Mouse (Mus musculus) layer of hippocampus, adult 9-11 months (tissue): ENCODE data around the gene Clybl.

Experiments
- DNase-seq: peaks from one replicate; pipeline ENCODE4 v3.0.0; 2022

The Clybl gene

GRCm38 (mm10) chr14:122367252-122367868, 185.9 kb downstream of the Clybl start:
- no peak for DNase-seq

DNA sequence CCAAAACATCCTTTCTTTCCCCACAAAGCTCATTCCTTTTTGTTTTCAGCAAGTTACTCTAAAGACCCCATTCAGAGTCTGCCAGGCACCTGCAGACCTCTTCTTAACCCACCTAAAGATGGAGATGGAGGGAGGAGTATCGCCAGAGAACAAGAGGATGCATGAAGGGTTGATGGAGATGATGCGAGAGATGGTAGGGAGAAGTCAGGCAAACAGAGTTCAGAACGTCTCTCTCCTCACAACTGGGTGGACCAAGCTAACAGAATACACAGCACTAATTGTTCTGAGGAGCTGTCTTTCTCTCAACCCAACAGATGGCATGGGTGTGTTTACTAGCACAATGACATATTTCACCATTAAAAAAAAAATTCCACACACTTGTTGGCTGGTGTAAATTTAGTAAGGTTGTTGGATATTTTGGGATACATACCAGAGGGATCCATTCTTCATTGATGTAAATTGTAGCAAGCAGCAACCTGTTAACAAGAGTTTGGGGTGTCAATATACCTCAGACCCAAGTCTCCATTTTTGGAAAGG, 186.4 kb downstream of the Clybl start:
- no peak for DNase-seq

GRCm38 (mm10) chr14:122368501-122368900, 187.0 kb downstream of the Clybl start:
- DNase-seq = no peak

DNA sequence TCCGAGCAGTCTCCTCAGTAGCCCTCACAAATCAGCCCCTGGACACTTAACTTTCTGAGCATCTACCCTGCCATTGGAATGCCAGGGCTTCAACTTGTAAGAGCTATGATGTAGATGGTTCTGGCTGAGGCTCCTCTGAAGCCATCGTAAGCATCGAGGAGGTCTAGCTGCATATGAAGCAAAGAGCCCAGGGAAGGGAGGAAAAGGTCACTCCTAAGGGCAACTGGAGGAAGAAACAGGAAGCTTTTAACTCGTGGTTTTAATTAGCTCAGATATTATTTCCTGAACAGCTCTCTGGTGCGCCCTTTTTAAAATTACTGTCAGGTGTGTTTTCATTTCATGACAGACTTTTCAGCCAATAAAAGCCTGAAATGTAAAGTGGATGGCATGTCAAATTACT, 190.5 kb downstream of the Clybl start:
- no peak for DNase-seq

GRCm38 (mm10) chr14:122373458-122373857, 192.0 kb downstream of the Clybl start:
- DNase-seq = no peak

GRCm38 (mm10) chr14:122374285-122374997, 192.9 kb downstream of the Clybl start:
- no peak for DNase-seq

DNA sequence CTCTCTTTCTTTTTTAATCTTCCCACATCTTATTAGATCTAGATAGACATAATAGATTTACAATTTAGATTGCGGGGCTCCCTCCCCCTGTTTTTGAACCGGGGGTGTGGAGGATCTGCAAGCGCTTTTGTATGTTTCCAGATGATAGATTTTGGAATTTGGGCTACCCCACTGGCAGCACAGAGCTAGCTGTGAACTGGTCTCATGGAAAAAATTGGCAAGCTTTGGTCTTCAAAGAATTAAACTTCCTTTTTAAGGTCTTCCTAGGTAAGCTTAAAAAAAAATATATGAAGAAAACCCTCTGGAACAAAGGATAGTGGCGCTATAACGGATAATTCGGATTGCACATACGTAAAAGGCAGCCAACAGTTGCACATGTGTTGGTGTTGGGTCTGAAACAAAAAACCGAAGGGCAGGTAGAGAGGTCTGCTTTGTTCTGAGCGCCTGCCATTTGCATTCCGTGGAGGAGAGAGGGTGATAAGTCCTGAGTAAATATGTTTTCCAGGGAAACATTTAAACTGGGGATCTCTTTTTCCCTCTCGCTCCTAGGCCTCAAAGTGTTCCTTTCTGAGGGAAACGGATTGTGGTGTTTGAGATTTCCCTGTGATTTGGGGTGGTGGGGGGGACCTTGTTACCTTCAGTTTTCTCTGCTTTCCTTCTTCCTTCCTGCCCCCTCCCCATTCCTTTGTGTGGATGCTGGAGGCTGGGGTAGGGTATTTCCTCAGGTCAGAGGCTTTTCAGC, 193.7 kb downstream of the Clybl start:
- no peak for DNase-seq

GRCm38 (mm10) chr14:122376482-122377143, 195.1 kb downstream of the Clybl start:
- no peak for DNase-seq

- DNase-seq = no peak
Measured at GRCm38 (mm10) chr14:122377681-122378080, 196.2 kb downstream of the Clybl start.

GRCm38 (mm10) chr14:122379076-122379475, 197.6 kb downstream of the Clybl start:
- no peak for DNase-seq

- DNase-seq = no peak
Measured at GRCm38 (mm10) chr14:122379996-122380395, 198.5 kb downstream of the Clybl start.

DNA sequence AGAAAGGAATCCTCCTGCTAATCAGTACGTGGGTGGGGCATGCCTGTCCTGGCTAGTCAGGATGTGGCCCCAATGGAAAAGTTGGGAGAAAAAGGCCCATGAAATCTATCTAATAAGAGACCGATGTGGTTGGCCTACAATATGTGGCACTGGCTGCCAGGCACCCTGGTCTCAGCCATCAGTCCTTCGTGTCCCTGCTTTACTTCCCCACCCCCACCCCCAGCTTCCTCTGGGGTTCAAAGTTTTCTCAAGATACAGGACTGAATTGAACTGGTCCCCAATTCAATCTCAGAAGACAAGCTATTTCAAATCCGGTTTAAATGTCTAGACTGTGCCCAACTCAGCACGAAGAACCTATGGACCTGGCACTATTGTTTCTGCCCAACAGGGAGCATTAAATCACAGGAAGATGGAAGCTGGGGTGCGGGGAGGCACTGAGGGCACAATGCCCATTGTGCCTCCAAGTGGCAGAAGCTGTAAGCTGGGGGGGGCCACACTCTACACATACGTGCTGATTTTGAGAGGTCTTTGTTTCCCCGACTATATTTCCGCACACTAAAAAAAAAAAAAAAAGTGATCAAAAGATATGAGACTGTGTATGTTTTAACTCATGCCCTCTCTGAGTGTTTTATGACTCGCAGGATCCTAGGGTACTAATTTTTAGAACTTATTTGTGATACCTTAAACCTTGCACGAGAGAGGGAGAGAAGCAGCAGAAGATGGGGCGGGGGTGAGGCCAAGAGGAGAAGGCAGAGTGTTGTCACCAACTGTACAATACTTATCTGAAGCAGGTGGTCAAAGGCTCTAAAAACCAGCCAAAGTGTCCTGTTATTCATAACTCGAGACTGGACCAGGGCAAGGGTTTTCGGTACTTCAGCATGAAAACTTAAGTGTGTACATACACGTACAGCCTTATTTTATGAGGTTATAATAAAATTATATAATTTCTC, 199.7 kb downstream of the Clybl start:
- DNase-seq = no peak

- no peak for DNase-seq
Measured at GRCm38 (mm10) chr14:122382281-122382680, 200.8 kb downstream of the Clybl start.

DNA sequence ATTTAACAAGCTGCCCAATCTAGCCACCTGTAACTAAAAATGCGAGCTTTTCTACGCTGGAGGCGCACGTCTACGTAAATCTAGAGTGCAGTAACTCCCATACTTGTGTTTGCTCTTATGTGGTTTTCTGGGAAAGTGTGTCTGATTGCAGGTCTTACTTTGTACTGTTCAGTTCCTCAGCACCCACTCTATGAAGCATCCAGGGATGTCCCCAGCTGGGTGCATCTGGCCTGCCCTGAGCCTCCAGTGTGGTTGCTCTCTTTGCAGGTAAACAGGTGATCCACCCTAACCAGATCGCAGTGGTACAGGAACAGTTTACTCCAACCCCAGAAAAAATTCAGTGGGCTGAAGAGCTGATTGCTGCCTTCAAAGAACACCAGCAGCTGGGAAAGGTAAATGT, 202.4 kb downstream of the Clybl start:
- DNase-seq = no peak

GRCm38 (mm10) chr14:122384447-122385237, 203.1 kb downstream of the Clybl start:
- no peak for DNase-seq

- DNase-seq = no peak
Measured at GRCm38 (mm10) chr14:122385238-122385534, 203.7 kb downstream of the Clybl start.

- DNase-seq = no peak
Measured at GRCm38 (mm10) chr14:122385758-122386157, 204.3 kb downstream of the Clybl start.

GRCm38 (mm10) chr14:122386281-122387130, 205.0 kb downstream of the Clybl start:
- DNase-seq = no peak

- DNase-seq = no peak
Measured at GRCm38 (mm10) chr14:122387781-122388180, 206.3 kb downstream of the Clybl start.

DNA sequence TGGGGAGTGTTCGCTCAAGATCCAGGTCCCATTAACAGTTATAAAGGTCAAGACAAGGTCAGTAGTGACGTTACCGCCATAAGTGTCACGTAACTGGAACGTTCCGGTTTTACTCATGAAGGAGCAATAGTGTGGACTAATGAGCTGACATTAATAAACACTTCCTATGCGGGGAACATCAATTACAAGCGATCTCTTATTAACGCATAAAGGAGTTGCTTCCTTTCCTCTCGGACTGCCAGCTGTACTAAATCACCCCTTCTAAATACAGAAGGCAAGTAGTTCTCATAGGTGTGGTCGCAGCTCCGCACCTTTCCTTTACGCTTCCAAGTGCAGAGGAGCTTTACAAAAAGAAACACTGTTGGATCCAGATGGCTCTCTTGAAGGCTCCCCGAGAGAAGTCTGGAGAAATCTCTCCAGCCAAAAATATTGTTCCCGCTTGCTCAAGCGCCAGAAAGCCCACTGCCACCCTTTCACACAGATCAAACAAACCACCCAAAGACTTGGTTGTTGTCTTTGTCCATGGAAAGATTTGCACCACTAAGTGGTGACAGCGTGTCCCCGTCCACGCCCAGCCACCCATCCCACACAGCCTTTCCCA, 207.0 kb downstream of the Clybl start:
- DNase-seq = no peak
